Mouse (Mus musculus) liver, embryonic 14.5 days (tissue): Measurements from ENCODE around the gene Dpp3.

Source experiments
- CTCF ChIP-seq: IDR thresholded peaks from 2 replicates; pipeline ENCODE4 v1.5.1; 2016; ENCODE audit warnings: antibody characterized with exemption, low read depth, control low read depth
- EP300 ChIP-seq: IDR thresholded peaks from 2 replicates; pipeline ENCODE4 v1.6.1; 2016; ENCODE audit warnings: antibody characterized with exemption, low read depth

DNA sequence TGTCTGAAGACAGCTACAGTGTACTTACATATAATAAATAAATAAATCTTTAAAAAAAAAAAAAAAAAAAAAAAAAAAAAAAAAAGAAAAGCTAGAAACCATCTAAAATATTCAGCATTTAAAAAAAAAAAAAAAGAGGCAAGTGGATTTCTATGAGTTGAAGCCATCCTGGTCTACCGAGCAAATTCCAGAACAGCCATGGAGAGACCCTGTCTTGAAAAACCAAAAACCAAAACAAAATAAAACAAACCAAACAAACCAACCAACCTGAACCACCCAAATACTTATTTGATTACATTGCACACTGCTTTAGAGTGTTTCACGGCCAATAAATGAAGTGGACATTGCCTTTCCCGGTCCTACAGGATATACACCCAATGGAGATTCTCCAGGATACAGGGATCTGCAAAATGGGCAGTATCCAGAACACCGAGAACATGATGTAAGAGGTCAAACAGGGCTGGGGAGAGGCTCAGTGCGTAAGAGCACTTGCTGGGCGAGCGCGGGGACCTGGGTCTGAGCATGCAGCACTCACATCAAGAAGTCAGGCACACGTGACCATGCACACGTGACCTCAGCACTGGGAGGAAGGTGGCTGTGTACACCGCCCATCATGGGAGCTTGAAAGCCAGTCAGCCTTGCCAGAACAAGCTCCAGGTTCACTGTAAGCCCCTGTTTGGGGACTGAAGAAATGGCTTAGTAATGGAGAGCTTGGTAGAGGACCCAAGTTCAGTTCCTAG is 2.8 kb downstream of the Dpp3 start:
- TF ChIP-seq CTCF (no peak), EP300 (no peak)
